Mouse (Mus musculus) lung, embryonic 14.5 days (tissue): Measurements from ENCODE around the gene Mgat4e. TPM values are rescaled to one million over a fixed set of nuclear protein-coding genes. Genes with fewer than 3 reads are reported as not detected.

Experiments used
- ATAC-seq: fragments of 200-750 bp; cut with Nextera tagmentation; 2 replicates; pipeline ENCODE4 v1.8.0; 2017; ENCODE audit warnings: mild to moderate bottlenecking, moderate TSS enrichment, moderate library complexity; ENCODE audit not compliant: insufficient read depth
- DNase-seq: peaks from one replicate; pipeline ENCODE4 v3.0.0-alpha.2; 2015
- H3K27ac ChIP-seq: fragments of 300-500 bp; sonication (generic); 2 replicates; pipeline ENCODE4 v1.5.1; 2014; ENCODE audit warnings: low read depth, mild to moderate bottlenecking, moderate library complexity
- H3K27me3 ChIP-seq: fragments of 300-500 bp; sonication (generic); 2 replicates; pipeline ENCODE4 v1.6.1; 2014; ENCODE audit warnings: low read length, control low read depth; ENCODE audit not compliant: insufficient read depth
- H3K36me3 ChIP-seq: fragments of 300-500 bp; sonication (generic); 2 replicates; pipeline ENCODE4 v1.6.1; 2014; ENCODE audit warnings: control low read depth; ENCODE audit not compliant: insufficient read depth
- H3K4me1 ChIP-seq: fragments of 300-500 bp; sonication (generic); 2 replicates; pipeline ENCODE4 v1.6.1; 2014; ENCODE audit warnings: antibody characterized with exemption, control low read depth; ENCODE audit not compliant: insufficient read depth
- H3K4me2 ChIP-seq: fragments of 300-500 bp; sonication (generic); 2 replicates; pipeline ENCODE4 v1.6.1; 2014; ENCODE audit warnings: mild to moderate bottlenecking
- H3K4me3 ChIP-seq: fragments of 300-500 bp; sonication (generic); 2 replicates; pipeline ENCODE4 v1.5.1; 2014; ENCODE audit warnings: low read depth, low read length
- H3K9ac ChIP-seq: fragments of 300-500 bp; sonication (generic); 2 replicates; pipeline ENCODE4 v1.6.1; 2014
- H3K9me3 ChIP-seq: fragments of 300-500 bp; sonication (generic); 2 replicates; pipeline ENCODE4 v1.6.1; 2016; ENCODE audit warnings: low read depth, low read length, control low read depth
- CTCF ChIP-seq: IDR thresholded peaks from 2 replicates; pipeline ENCODE4 v1.5.1; 2016; ENCODE audit warnings: antibody characterized with exemption, low read depth
- WGBS: fragments of 180-500 bp; shearing (Covaris S2); extraction: QIAGEN DNeasy Blood & Tissue Kit; methylation state at CpG from one replicate; pipeline ENCODE4 v1.1.7; 2014; 5-methylcytosine and 5-hydroxymethylcytosine counted together
- polyA plus RNA-seq: library from polyadenylated mRNA; unstranded; fragments of >200 nt; fragmentation: Nextera tagmentation; extraction: Ambion mirVana; gene quantifications from 2 replicates; pipeline ENCODE4 v1.2.1, GENCODE M21; 2014

Gene Mgat4e
- polyA plus RNA-seq, 1 experiment from 2014 or later: not detected

DNA sequence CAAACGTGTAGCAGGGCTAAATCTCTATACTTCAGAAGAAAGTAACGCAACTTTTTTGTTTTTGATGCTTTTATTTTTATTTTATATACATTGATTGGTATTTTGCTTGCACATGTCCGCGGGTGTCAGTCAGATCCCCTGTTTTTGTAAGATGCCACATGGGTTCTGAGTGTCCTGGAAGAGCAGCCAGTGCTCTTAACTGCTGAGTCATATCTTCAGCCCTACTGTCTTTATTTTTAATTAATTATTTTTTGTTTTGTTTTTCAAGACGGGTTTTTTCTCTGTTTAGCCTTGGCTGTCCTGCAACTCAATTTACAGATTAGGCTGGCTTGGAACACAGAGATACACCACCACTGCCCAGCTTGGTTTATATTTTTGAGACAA is 24.4 kb upstream of the Mgat4e start:
- no peaks in the 10 kb centered on the region for H3K4me1 ChIP-seq
- WGBS: 67% methylated on average over 5 of the region's 5 CpGs

DNA sequence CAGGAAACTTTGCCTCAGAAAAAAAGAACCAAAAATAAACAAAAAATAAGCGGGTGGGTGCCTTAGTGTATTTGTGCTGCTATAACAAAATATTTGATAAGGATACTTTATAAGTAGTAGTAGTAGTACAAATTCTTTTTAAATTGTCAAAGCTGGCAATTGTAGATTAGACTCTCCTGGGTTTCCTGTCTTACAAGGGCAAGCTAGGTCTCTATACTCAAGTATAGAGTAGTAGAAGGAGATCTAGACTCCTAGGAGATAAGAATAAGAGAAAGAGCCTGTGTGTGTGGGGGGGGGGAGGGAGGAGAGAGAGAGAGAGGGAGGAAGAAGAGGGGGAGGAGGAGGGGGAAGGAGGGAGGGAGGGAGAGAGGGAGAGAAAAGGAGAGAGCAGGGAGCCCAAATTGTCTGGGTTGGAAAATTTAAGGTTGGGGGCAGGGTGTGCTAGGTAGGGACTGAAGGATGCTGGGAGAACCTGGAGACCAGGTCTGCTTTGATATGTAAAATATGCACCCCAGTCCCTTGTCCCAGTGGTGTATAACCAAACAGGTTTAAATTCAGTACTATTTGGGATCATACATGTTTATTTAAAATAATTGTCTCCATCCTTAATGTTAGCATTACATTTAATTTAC is 23.9 kb upstream of the Mgat4e start:
- Histone ChIP-seq H3K27me3 (no peaks in the 10 kb centered on the region), H3K4me3 (no peak overlapping the region), H3K4me2 (no peak overlapping the region), H3K27ac (no peak overlapping the region), H3K36me3 (no peaks in the 10 kb centered on the region), H3K9me3 (no peaks in the 10 kb centered on the region), H3K9ac (no peak overlapping the region), H3K4me1 (no peaks in the 10 kb centered on the region)
- ATAC-seq (no peak), DNase-seq (no peak)
- no peak for TF ChIP-seq CTCF
- WGBS: 39% methylated on average over 1 of the region's 1 CpGs

More for the DNA sequence above, 24.4 kb upstream of the Mgat4e start:
- no peak overlapping the region for H3K4me3 ChIP-seq
- no peak overlapping the region for H3K4me2 ChIP-seq
- no peak for ATAC-seq
- no peak overlapping the region for H3K9ac ChIP-seq
- no peaks in the 10 kb centered on the region for H3K9me3 ChIP-seq
- no peaks in the 10 kb centered on the region for H3K27me3 ChIP-seq
- H3K36me3 ChIP-seq: no peaks in the 10 kb centered on the region
- no peak overlapping the region for H3K27ac ChIP-seq
- DNase-seq: no peak
- no peak for TF ChIP-seq CTCF

DNA sequence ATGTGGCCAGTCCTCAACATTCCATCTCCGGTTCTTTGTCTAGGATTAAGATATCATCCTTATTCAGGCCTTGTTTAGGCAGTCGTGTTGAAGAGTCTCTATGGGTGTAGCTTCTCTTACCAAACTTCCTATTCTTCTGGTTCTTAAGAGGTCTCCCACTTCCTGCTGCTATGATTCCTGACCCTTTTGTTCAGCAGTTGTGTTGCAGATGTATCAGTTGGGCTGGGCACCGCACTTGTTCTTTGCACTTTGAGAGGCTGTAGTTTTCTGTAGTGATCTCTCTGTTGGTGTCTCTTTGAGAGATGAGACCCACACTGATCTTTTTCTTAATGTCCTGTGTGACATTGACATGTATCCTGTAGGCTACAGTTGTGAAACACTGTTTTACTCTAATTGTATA is 21.1 kb upstream of the Mgat4e start:
- H3K27ac ChIP-seq: no peak overlapping the region
- TF ChIP-seq CTCF: no peak
- no peak for ATAC-seq

DNA sequence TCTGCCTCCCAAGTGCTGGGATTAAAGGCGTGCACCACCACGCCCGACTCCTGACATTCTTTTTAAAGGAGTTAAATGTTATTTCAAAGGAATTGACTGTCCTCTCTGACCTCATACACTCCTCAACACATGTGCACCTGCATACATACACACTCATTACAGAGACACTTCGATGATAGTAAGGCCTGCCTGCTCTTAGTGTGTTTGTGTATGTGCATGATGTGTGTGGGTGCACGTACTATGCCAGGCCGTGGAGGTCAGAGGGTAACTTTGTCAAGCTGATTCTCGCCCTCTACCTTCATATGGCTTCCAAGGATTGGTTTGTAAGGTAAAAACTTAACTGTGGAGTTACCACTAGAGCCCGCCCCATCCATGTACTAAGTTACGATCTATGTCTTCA is 20.7 kb upstream of the Mgat4e start:
- no peaks in the 10 kb centered on the region for H3K27me3 ChIP-seq
- no peaks in the 10 kb centered on the region for H3K4me1 ChIP-seq
- H3K9me3 ChIP-seq: no peaks in the 10 kb centered on the region
- DNase-seq (no peak), ATAC-seq (no peak)
- H3K4me2 ChIP-seq: no peak overlapping the region
- H3K36me3 ChIP-seq: no peaks in the 10 kb centered on the region
- no peak overlapping the region for H3K4me3 ChIP-seq
- TF ChIP-seq CTCF: no peak
- WGBS: 89% methylated on average over 9 of the region's 9 CpGs
- H3K27ac ChIP-seq: no peak overlapping the region
- no peak overlapping the region for H3K9ac ChIP-seq

More for the DNA sequence above, 21.1 kb upstream of the Mgat4e start:
- no peak overlapping the region for H3K9ac ChIP-seq
- no peak overlapping the region for H3K4me2 ChIP-seq
- H3K4me1 ChIP-seq: no peaks in the 10 kb centered on the region
- no peak overlapping the region for H3K4me3 ChIP-seq
- H3K27me3 ChIP-seq: no peaks in the 10 kb centered on the region
- H3K36me3 ChIP-seq: no peaks in the 10 kb centered on the region
- 65% methylated on average over 3 of the region's 3 CpGs for WGBS
- H3K9me3 ChIP-seq: no peaks in the 10 kb centered on the region
- no peak for DNase-seq

GRCm38 (mm10) chr1:134567511-134567910 is 18.0 kb upstream of the Mgat4e start:
- no peak for TF ChIP-seq CTCF
- DNase-seq: no peak
- no peak for ATAC-seq
- Histone ChIP-seq H3K4me3 (no peak overlapping the region), H3K27me3 (no peaks in the 10 kb centered on the region), H3K9ac (no peak overlapping the region), H3K4me2 (no peak overlapping the region), H3K27ac (no peak overlapping the region), H3K36me3 (no peaks in the 10 kb centered on the region), H3K9me3 (no peaks in the 10 kb centered on the region), H3K4me1 (peaks cover 1% of the 10 kb centered on the region; the same call in 1 of the 2 replicates)
- WGBS: 19% methylated on average over 1 of the region's 1 CpGs

DNA sequence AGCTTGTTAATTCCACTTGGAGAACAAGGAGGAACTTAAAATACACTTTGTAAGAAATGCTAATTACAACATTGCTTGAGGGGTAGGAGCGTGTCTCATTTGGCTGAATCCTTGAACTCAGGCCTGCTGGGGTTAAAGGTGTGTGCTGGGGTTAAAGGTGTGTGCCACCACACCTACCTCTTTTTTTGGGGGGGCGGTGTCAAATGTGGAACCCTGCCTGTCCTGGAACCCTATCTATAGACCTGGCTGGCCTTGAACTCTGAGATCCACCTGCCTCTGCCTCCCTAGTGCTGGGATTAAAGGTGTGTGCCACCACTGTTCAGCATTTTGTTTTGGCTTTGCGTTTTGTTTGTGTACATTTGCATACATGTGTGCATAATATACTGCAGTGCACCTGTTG is 14.2 kb upstream of the Mgat4e start:
- 88% methylated on average over 3 of the region's 3 CpGs for WGBS
- Histone ChIP-seq H3K27ac (no peak overlapping the region), H3K4me3 (no peak overlapping the region), H3K9ac (no peak overlapping the region), H3K27me3 (no peaks in the 10 kb centered on the region), H3K4me1 (peaks cover 7% of the 10 kb centered on the region; the same call in 1 of the 2 replicates), H3K9me3 (no peaks in the 10 kb centered on the region), H3K36me3 (no peaks in the 10 kb centered on the region), H3K4me2 (no peak overlapping the region)
- DNase-seq (no peak), ATAC-seq (no peak)
- TF ChIP-seq CTCF: no peak

- H3K27me3 ChIP-seq: no peaks in the 10 kb centered on the region
- H3K36me3 ChIP-seq: no peaks in the 10 kb centered on the region
- peaks cover 8% of the 10 kb centered on the region for H3K4me1 ChIP-seq
- DNase-seq (peak; percentile 4), ATAC-seq (no peak)
- H3K9me3 ChIP-seq: no peaks in the 10 kb centered on the region
- peak overlapping the region; percentile 67 for H3K4me2 ChIP-seq
- no peak overlapping the region for H3K27ac ChIP-seq
- H3K9ac ChIP-seq: peak overlapping the region; percentile 98
- TF ChIP-seq CTCF: no peak
- H3K4me3 ChIP-seq: peak overlapping the region; percentile 100
Measured at GRCm38 (mm10) chr1:134562457-134562856, 13.0 kb upstream of the Mgat4e start.
